Mouse (Mus musculus) liver, postnatal 0 days (tissue): ENCODE data around the gene Nr3c2. TPM values are rescaled to one million over a fixed set of nuclear protein-coding genes. Genes with fewer than 3 reads are reported as not detected.

Source experiments
- ATAC-seq: fragments of 200-750 bp; cut with Nextera tagmentation; 2 replicates; pipeline ENCODE4 v1.8.0; 2017; ENCODE audit warnings: mild to moderate bottlenecking, moderate library complexity
- DNase-seq: peaks from one replicate; pipeline ENCODE4 v3.0.0-alpha.2; 2016
- H3K27ac ChIP-seq: fragments of 300-500 bp; sonication (generic); 2 replicates; pipeline ENCODE4 v1.5.1; 2014; ENCODE audit warnings: antibody characterized with exemption, moderate library complexity, mild to moderate bottlenecking, low read depth
- H3K27me3 ChIP-seq: fragments of 300-500 bp; sonication (generic); 2 replicates; pipeline ENCODE4 v1.6.1; 2014; ENCODE audit warnings: low read length, control low read depth, mixed read lengths; ENCODE audit not compliant: insufficient read depth
- H3K36me3 ChIP-seq: fragments of 300-500 bp; sonication (generic); replicated peaks from 2 replicates; pipeline ENCODE4 v1.6.1; 2014; ENCODE audit warnings: mild to moderate bottlenecking, control low read depth, low read length, moderate library complexity, mixed read lengths; ENCODE audit not compliant: insufficient read depth
- H3K4me1 ChIP-seq: fragments of 300-500 bp; sonication (generic); 2 replicates; pipeline ENCODE4 v1.6.1; 2014; ENCODE audit warnings: antibody characterized with exemption, mild to moderate bottlenecking, control low read depth; ENCODE audit not compliant: insufficient read depth
- H3K4me2 ChIP-seq: fragments of 300-500 bp; sonication (generic); 2 replicates; pipeline ENCODE4 v1.6.1; 2014; ENCODE audit warnings: low read depth, mild to moderate bottlenecking, low read length, moderate library complexity, mixed read lengths
- H3K4me3 ChIP-seq: fragments of 300-500 bp; sonication (generic); 2 replicates; pipeline ENCODE4 v1.5.1; 2014; ENCODE audit warnings: low read depth, low read length
- H3K9ac ChIP-seq: fragments of 300-500 bp; sonication (generic); replicated peaks from 2 replicates; pipeline ENCODE4 v1.6.1; 2014; ENCODE audit warnings: mild to moderate bottlenecking, moderate library complexity
- H3K9me3 ChIP-seq: fragments of 300-500 bp; sonication (generic); 2 replicates; pipeline ENCODE4 v1.6.1; 2016; ENCODE audit warnings: mild to moderate bottlenecking, control low read depth, low read length, mixed read lengths
- CTCF ChIP-seq: sonication (generic); IDR thresholded peaks from 2 replicates; pipeline ENCODE4 v1.5.1; 2016; ENCODE audit warnings: antibody characterized with exemption, low read depth
- EP300 ChIP-seq: IDR thresholded peaks from 2 replicates; pipeline ENCODE4 v1.6.1; 2016; ENCODE audit warnings: antibody characterized with exemption, low read depth, mild to moderate bottlenecking
- WGBS: fragments of 180-500 bp; shearing (Covaris S2); extraction: QIAGEN DNeasy Blood & Tissue Kit; methylation state at CpG from one replicate; pipeline ENCODE4 v1.1.7; 2014; ENCODE audit not compliant: insufficient replicate concordance; 5-methylcytosine and 5-hydroxymethylcytosine counted together
- polyA plus RNA-seq: library from polyadenylated mRNA; unstranded; fragments of >200 nt; fragmentation: Nextera tagmentation; extraction: Ambion mirVana; gene quantifications from 2 replicates; pipeline ENCODE4 v1.2.1, GENCODE M21; 2015

The Nr3c2 gene
- polyA plus RNA-seq, 1 experiment from 2014 or later, result 3.4 TPM

GRCm38 (mm10) chr8:77231834-77232233 lies 332.6 kb downstream of the Nr3c2 start:
- no peaks in the 10 kb centered on the region for H3K36me3 ChIP-seq
- TF ChIP-seq EP300, result no peak
- no peak for TF ChIP-seq CTCF
- no peak overlapping the region for H3K4me2 ChIP-seq
- no peak overlapping the region for H3K4me3 ChIP-seq
- H3K9me3 ChIP-seq, result no peaks in the 10 kb centered on the region
- no peaks in the 10 kb centered on the region for H3K4me1 ChIP-seq
- ATAC-seq (no peak), DNase-seq (no peak)
- H3K9ac ChIP-seq, result no peak overlapping the region
- H3K27me3 ChIP-seq, result no peaks in the 10 kb centered on the region
- WGBS, result 67% methylated on average over 6 of the region's 6 CpGs
- H3K27ac ChIP-seq, result no peak overlapping the region

GRCm38 (mm10) chr8:77232411-77232810 lies 333.2 kb downstream of the Nr3c2 start:
- ATAC-seq (no peak), DNase-seq (no peak)
- Histone ChIP-seq H3K4me3 (no peak overlapping the region), H3K9ac (no peak overlapping the region), H3K36me3 (no peaks in the 10 kb centered on the region), H3K27me3 (no peaks in the 10 kb centered on the region), H3K4me2 (no peak overlapping the region), H3K27ac (no peak overlapping the region), H3K9me3 (no peaks in the 10 kb centered on the region), H3K4me1 (no peaks in the 10 kb centered on the region)
- WGBS, result 81% methylated on average over 3 of the region's 3 CpGs
- TF ChIP-seq CTCF (no peak), EP300 (no peak)

- no peaks in the 10 kb centered on the region for H3K36me3 ChIP-seq
- no peak for ATAC-seq
- H3K9ac ChIP-seq, result no peak overlapping the region
- TF ChIP-seq EP300, result no peak
- no peak for TF ChIP-seq CTCF
- no peak overlapping the region for H3K4me3 ChIP-seq
- no peaks in the 10 kb centered on the region for H3K27me3 ChIP-seq
- WGBS, result 79% methylated on average over 1 of the region's 1 CpGs
- H3K9me3 ChIP-seq, result no peaks in the 10 kb centered on the region
- H3K27ac ChIP-seq, result no peak overlapping the region
- no peaks in the 10 kb centered on the region for H3K4me1 ChIP-seq
- H3K4me2 ChIP-seq, result no peak overlapping the region
- DNase-seq, result no peak
Observed at GRCm38 (mm10) chr8:77236701-77237100, 337.5 kb downstream of the Nr3c2 start.

GRCm38 (mm10) chr8:77239462-77239861 lies 340.2 kb downstream of the Nr3c2 start:
- H3K27ac ChIP-seq, result no peak overlapping the region
- no peaks in the 10 kb centered on the region for H3K4me1 ChIP-seq
- no peaks in the 10 kb centered on the region for H3K36me3 ChIP-seq
- TF ChIP-seq CTCF, result peak; percentile 34; the same call in 1 of the 2 replicates
- TF ChIP-seq EP300, result no peak
- DNase-seq (no peak), ATAC-seq (no peak)
- H3K9me3 ChIP-seq, result no peaks in the 10 kb centered on the region
- no peak overlapping the region for H3K4me2 ChIP-seq
- no peak overlapping the region for H3K9ac ChIP-seq
- H3K27me3 ChIP-seq, result no peaks in the 10 kb centered on the region
- no peak overlapping the region for H3K4me3 ChIP-seq

- no peaks in the 10 kb centered on the region for H3K9me3 ChIP-seq
- H3K36me3 ChIP-seq, result no peaks in the 10 kb centered on the region
- no peaks in the 10 kb centered on the region for H3K27me3 ChIP-seq
- H3K9ac ChIP-seq, result no peak overlapping the region
- H3K4me1 ChIP-seq, result no peaks in the 10 kb centered on the region
- no peak overlapping the region for H3K4me3 ChIP-seq
- 68% methylated on average over 3 of the region's 3 CpGs for WGBS
- H3K27ac ChIP-seq, result no peak overlapping the region
- no peak for TF ChIP-seq CTCF
- no peak for TF ChIP-seq EP300
- ATAC-seq (no peak), DNase-seq (no peak)
- H3K4me2 ChIP-seq, result 0 out of 2 replicates have a peak overlapping the region, but pooled peaks have one; percentile 29
Observed at GRCm38 (mm10) chr8:77241381-77241780, 342.1 kb downstream of the Nr3c2 start.

- Histone ChIP-seq H3K36me3 (0 out of 2 replicates have a peak, but pooled peaks cover 4% of the 10 kb centered on the region), H3K27ac (no peak overlapping the region), H3K4me2 (no peak overlapping the region), H3K9ac (no peak overlapping the region), H3K4me1 (no peaks in the 10 kb centered on the region), H3K4me3 (no peak overlapping the region), H3K27me3 (no peaks in the 10 kb centered on the region), H3K9me3 (no peaks in the 10 kb centered on the region)
- DNase-seq, result no peak
- no peak for TF ChIP-seq CTCF
- no peak for TF ChIP-seq EP300
- no peak for ATAC-seq
- 90% methylated on average over 3 of the region's 3 CpGs for WGBS
Observed at GRCm38 (mm10) chr8:77250094-77250493, 350.9 kb downstream of the Nr3c2 start.

- Histone ChIP-seq H3K27ac (no peak overlapping the region), H3K9ac (no peak overlapping the region), H3K36me3 (0 out of 2 replicates have a peak, but pooled peaks cover 4% of the 10 kb centered on the region), H3K4me3 (no peak overlapping the region), H3K27me3 (no peaks in the 10 kb centered on the region), H3K4me2 (no peak overlapping the region), H3K4me1 (no peaks in the 10 kb centered on the region), H3K9me3 (no peaks in the 10 kb centered on the region)
- no peak for ATAC-seq
- DNase-seq, result no peak
- TF ChIP-seq CTCF (no peak), EP300 (no peak)
- WGBS, result 85% methylated on average over 5 of the region's 5 CpGs
Observed at GRCm38 (mm10) chr8:77251134-77251533, 351.9 kb downstream of the Nr3c2 start.
